Mouse (Mus musculus) urinary bladder, postnatal 25 days (tissue): ENCODE results near the gene Ropn1l.
A peak's percentile ranks its signal among the peaks of the same experiment; 100 is the strongest.

Experiments
- DNase-seq: peaks from one replicate; pipeline ENCODE4 v3.0.0; 2022; ENCODE audit warnings: low spot score

Gene Ropn1l

DNA sequence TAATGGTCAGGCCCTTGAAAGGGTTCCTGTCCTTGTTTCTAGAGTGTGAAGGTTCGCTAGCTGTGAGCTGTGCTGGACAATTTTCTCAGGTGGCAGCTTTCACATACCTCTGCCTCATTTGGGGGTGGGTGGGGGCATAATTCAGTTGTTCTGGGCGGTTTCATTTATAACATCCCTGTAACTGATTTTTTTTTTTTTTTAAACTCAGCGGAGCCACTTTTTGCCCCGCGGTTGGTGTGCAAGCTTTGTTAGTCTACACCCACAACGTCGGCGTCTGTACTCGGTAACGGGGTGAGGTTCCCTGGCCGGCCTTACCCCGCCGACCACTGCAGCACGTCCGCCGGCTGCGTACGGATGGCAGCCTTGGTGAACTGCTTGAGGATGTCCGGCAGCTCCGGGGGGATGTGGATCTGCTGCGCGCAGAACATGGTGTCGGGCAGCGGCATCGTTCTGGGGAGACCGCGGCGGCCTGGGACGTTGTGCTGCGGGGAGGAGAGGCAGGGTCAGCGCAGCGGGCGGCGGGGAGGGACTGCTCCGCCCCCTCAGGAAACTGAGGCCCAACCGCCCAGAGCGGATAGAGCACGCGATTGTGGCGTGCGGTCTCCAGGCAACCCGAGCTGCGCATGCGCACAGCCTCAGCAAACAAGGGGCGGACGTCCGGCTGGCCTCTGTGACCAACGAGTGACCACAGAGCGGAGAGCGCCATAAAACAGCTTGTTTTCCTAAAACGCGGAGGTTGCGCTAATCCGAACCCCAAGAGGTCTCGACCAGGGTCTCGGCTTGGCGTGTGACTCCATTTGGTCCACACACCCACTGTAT, at the start of gene Ropn1l:
TSS of gene Ropn1l (minus strand) at position 640 of the 819 bp plus-strand sequence.
- peak; percentile 90 for DNase-seq

DNA sequence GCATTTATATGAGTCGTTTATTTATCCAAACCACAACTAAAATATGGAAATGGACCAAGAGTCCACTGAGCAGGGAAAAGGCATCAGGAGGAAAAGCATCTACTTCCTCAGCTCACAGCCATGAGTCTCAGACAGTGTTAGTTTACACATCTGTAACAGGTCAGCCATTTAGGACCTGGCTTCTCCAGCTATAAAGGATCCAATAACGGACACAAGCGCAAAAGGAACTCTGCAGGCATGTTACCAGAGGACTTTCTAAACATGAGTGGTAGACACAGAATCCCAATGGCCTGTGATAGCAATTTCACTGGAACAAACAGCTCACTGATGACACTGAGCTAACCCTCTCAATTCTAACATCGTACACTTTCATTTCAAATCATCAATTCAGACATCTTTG, 49.5 kb upstream of the Ropn1l start:
- DNase-seq, result no peak

GRCm38 (mm10) chr15:31502313-31502712, 48.8 kb upstream of the Ropn1l start:
- no peak for DNase-seq

- no peak for DNase-seq
Observed at GRCm38 (mm10) chr15:31494803-31495202, 41.3 kb upstream of the Ropn1l start.

DNA sequence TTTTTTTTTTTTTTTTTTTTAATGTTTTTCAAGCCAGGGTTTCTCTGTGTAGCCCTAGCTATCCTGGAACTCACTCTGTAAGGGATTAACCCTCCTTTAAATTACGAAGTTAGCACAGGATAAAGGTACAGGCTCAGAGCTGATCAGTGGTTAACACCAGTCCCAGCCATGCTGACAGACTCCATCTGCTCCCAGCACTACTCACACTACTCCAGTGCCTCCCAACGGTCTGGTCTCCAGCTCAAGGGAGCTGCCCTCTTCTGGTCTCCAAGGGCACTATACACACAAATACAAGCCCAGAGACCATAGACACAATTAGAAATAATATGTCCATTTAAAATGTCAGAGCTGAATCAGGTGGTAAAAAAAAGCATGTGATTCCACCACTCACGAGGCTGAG, 40.8 kb upstream of the Ropn1l start:
- DNase-seq, result no peak

- DNase-seq, result no peak
Observed at GRCm38 (mm10) chr15:31487407-31487806, 33.9 kb upstream of the Ropn1l start.

DNA sequence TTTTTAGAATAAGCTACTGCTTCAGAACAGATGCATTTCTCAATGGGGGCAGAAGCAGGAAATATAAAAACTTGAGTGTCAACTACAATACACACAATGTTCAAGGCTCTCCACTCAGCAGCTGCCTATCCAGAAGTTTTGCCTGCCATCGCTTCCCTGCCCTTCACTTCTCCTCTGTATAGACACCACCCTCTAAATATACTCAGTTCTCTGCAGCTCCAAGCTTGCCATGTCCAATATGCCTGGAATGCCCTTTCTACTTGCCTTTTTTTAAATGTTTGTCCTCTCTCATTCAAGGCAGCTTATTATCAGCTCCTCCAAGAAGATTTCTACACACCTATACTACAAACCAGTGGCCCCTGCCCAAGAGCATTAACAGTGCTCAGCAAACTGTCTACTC, 23.1 kb upstream of the Ropn1l start:
- no peak for DNase-seq

- DNase-seq, result no peak
Observed at GRCm38 (mm10) chr15:31472645-31473574, 19.4 kb upstream of the Ropn1l start.

DNA sequence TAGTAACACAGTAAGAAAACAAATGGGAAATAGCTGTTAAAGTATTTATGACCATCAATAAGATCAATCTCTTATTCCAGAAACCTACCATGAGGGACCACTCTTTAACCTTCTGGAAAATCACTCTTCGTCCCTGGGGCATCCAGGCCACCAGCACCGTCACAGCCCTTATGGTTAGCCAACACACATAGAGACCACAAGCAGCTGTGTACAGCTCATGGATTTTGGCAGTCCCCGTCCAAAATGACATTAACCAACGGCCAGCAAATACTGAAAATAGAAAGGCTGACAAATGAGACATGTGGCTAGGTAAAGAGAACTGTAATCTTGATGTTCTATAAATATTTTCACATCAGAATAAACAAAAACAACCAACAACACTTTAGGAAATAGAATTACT, 18.0 kb upstream of the Ropn1l start:
- no peak for DNase-seq

DNA sequence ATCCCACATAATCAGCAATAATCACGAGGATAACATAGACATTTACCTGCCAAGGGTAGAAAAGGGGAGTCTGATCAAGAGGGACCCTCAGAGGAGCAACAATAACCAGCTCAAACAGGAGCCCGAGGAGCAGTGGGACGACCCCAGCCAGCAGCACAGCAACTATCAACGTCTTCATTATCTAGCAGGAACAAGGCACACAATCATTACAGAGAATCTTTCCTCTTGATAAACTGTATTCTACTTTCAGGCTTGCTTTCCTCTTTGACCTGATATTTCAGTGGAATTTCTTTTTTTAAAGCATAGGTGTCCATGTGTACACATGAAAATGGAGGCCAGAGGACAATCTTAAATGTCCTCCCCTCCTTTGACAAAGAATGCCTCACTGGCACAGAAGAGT, 16.0 kb upstream of the Ropn1l start:
- DNase-seq, result no peak

- no peak for DNase-seq
Observed at GRCm38 (mm10) chr15:31468806-31469205, 15.3 kb upstream of the Ropn1l start.

- DNase-seq, result no peak
Observed at GRCm38 (mm10) chr15:31466749-31467148, 13.2 kb upstream of the Ropn1l start.

GRCm38 (mm10) chr15:31466295-31466694, 12.8 kb upstream of the Ropn1l start:
- DNase-seq, result no peak

GRCm38 (mm10) chr15:31465806-31466205, 12.3 kb upstream of the Ropn1l start:
- no peak for DNase-seq

- DNase-seq, result no peak
Observed at GRCm38 (mm10) chr15:31460571-31460970, 7.0 kb upstream of the Ropn1l start.

DNA sequence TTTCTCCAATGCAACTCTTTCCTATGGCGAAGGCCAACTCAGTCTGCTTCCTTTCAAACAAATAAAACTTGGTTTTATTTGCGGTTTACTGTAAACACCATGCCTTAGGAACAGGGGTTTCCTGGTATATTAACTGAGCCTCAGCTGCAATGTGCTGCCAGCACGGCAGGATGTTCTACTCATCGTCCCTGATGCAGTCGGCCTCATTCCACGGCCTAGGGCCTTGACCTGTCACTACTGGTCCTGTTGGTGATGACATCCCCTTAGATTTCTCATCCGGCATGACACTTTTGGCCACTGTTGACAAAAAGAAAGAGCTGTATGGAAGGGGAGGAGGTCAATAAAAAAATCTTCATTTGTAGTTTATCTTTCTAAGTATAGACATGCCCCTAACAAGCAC, 4.5 kb upstream of the Ropn1l start:
- DNase-seq, result no peak

- DNase-seq, result no peak
Observed at GRCm38 (mm10) chr15:31456381-31456780, 2.8 kb upstream of the Ropn1l start.

- DNase-seq, result no peak
Observed at GRCm38 (mm10) chr15:31454861-31455295, 1.3 kb upstream of the Ropn1l start.

- no peak for DNase-seq
Observed at GRCm38 (mm10) chr15:31454096-31454860, 741 bp upstream of the Ropn1l start.

DNA sequence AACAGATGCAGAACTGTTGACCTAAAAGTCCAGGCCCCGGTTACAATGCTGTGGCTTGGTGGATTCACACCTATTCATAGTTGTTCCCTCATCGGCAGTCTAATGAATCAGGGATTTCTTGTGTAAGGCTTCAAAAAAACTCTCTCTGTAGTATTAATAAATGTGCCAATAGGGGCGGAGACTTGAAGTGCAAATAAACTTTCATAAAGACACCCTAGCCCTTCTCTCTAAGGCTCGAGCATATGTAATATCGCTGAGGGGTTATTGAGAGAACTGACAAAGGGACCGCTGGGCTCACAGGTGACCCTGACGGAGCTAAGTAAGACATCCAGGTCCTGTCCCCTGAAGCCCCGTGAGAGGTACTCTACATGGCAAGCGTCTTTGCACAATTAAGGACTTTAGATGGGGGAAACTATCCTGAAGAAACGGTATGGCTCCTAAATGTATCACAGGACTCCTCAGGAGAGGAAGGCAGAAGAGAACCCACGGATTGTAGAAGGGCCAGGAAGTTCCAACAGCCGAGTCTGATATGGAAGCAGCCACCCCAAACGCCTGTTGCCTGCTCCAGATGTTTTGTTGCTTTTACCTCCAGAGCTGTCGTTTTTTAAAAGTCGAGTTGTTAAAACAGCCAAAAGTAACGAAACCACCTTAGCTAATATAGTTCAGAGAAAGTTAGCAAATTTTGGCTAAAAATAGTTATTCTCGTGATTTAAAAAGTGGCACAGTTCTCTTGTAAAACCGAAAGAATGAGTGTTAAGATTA, 1.0 kb downstream of the Ropn1l start:
- DNase-seq, result no peak

DNA sequence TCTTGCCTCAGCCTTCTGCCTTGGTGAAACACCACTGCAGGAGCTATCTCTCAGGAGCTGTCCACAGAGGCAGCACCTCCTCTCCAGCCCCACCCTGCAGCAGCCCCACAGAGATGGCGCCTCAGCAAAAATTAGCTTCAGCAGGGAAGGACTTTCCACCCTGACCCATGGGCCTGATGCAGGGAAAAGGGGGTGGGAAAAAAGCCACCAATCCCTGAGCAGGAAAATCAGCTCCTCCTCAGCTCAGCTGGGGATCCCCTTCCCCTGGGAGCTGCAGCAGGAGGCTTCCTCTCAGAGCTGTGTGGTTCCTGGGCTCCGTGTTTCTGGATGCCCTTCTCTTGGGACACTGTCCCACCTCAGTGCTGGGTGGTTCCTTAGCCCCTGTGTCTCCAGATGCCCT, 3.8 kb downstream of the Ropn1l start:
- no peak for DNase-seq
